Comparison of ENCODE assay signal across 8 mouse cellular contexts in the genomic region with DNA sequence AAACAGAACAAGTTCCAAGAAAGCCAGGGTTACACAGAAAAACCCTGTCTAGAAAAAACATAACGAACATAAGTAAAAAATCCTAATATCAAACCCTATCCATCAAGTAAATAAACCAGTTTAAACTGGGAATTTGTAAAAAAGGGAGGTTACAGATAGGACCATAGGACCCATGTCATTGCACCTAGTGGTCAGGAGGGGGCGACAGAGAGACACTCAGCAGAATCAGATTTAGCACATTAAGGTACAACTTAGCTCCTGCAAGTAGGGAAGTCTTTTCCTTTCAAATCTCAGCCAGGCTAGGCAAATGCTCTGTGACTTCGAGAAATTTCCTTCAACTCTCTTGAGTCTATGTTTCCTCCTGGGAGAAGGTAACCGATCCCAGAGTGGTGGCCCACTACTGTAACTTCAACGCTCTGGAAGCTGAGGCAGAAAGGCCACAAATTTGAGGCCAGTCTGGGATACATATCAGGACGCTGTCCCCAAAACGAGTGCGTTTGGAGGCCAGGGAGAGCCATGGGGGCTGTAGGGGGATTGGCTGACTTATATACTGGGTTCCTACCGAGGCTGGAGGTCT. TPM values are rescaled to one million over a fixed set of nuclear protein-coding genes. Genes with fewer than 3 reads are reported as not detected.
DNase-seq lines count a peak whose midpoint lies in the region; ATAC-seq and TF ChIP-seq lines count a peak whose summit lies in the region.

No protein-coding gene starts in this region.

- peak overlapping the region; percentile 75 for H3K27ac ChIP-seq in limb, embryonic 14.5 days (replicated peaks; ENCODE audit: low read depth, low read length)

- no peaks in the 10 kb centered on the region for H3K4me1 ChIP-seq in limb, embryonic 14.5 days (ENCODE audit: control insufficient read depth, insufficient read depth, low read length)

- 70% methylated on average over 9 of the region's 9 CpGs for WGBS in limb, embryonic 14.5 days

- H3K4me3 ChIP-seq in limb, embryonic 14.5 days (replicated peaks; ENCODE audit: low read length): no peak overlapping the region

- no peak overlapping the region for H3K4me2 ChIP-seq in limb, embryonic 14.5 days (replicated peaks; ENCODE audit: low read depth, low read length, severe bottlenecking)

- H3K27me3 ChIP-seq in limb, embryonic 14.5 days (ENCODE audit: control insufficient read depth, insufficient read depth, low read length): no peaks in the 10 kb centered on the region

- peaks cover 78% of the 10 kb centered on the region for H3K36me3 ChIP-seq in limb, embryonic 14.5 days (ENCODE audit: control insufficient read depth, insufficient read depth, low read length)

- DNase-seq in 3T3-L1 (ENCODE audit: low read depth, low spot score) (peak; percentile 88), MEL-GATA-1-ER (ENCODE audit: extremely low read depth, low read depth) (peak; percentile 41)
- DNase-seq in cerebellum, adult 9-11 months: peak; percentile 40
- DNase-seq in heart, adult 18-20 months: peak; percentile 72 to 79
- peak; percentile 65 for DNase-seq in kidney, adult 18-20 months
- DNase-seq in limb, embryonic 14.5 days (ENCODE audit: low spot score): peak; percentile 67
- peak; percentile 83 for DNase-seq in naive thymus-derived CD4-positive, alpha-beta T cell, adult 2 months (ENCODE audit: low read depth)
- DNase-seq in thymus, postnatal 0 days (ENCODE audit: low spot score): peak; percentile 65

- no peak overlapping the region for H3K9ac ChIP-seq in limb, embryonic 14.5 days (ENCODE audit: low read depth, low read length, severe bottlenecking)

- H3K9me3 ChIP-seq in limb, embryonic 14.5 days (ENCODE audit: control insufficient read depth, low read length): no peaks in the 10 kb centered on the region

- ATAC-seq in limb, embryonic 14.5 days (ENCODE audit: low FRiP score, low read depth): no peak; the same call in 1 of the 2 replicates

- no peak for TF ChIP-seq POLR2A in limb, embryonic 14.5 days (IDR thresholded peaks at IDR 0.05; ENCODE audit: borderline replicate concordance, extremely low read depth, insufficient read depth, insufficient read length)

RNA-seq across cellular contexts. Expression of a gene that starts 59.4 kb away (rescaled TPM):
- total RNA-seq in heart, adult 18-20 months (2021): 100 to 1,000 TPM; 188 to 197 TPM
- polyA plus RNA-seq in limb, embryonic 14.5 days (2012; rRNA removed): 186 and 190 TPM in 2 replicates
- polyA plus RNA-seq in limb, embryonic 14.5 days (2014; fragmentation: Nextera tagmentation; extraction: Ambion mirVana): 169 and 195 TPM in 2 replicates
- polyA plus RNA-seq in thymus, postnatal 0 days (2015; fragmentation: Nextera tagmentation; extraction: Ambion mirVana): 124 and 130 TPM in 2 replicates
